ENCODE assay signal across 26 mouse cellular contexts in genomic region chr9:96653538-96653937, GRCm38 (mm10).
"Had no signal": no experiment of that assay in that cellular context is flagged by ENCODE, and none has a peak within 500 bp of the region (broad histone marks: within the 10 kb centered on the region; RNA-seq: fewer than 3 reads in every experiment).

No protein-coding gene starts in this region.

- H3K4me1 ChIP-seq: heart, embryonic 15.5 days; hindbrain, embryonic 13.5 days; hindbrain, embryonic 15.5 days; intestine, embryonic 15.5 days; limb, embryonic 13.5 days; limb, embryonic 15.5 days; liver, embryonic 12.5 days had no signal

- H3K4me2 ChIP-seq: heart, embryonic 11.5 days; heart, embryonic 13.5 days; heart, embryonic 15.5 days; hindbrain, embryonic 13.5 days; hindbrain, embryonic 15.5 days; intestine, embryonic 15.5 days; limb, embryonic 13.5 days; limb, embryonic 15.5 days; liver, embryonic 12.5 days had no signal

- H3K9ac ChIP-seq: heart, embryonic 13.5 days; heart, embryonic 15.5 days; hindbrain, embryonic 13.5 days; hindbrain, embryonic 15.5 days; intestine, embryonic 15.5 days; limb, embryonic 13.5 days; limb, embryonic 15.5 days; liver, embryonic 12.5 days; liver, embryonic 14.5 days had no signal

- H3K4me3 ChIP-seq: gastrocnemius, adult 2 months; heart, adult 2 months; heart, embryonic 13.5 days; heart, embryonic 15.5 days; hindbrain, embryonic 13.5 days; hindbrain, embryonic 15.5 days; intestine, embryonic 15.5 days; limb, embryonic 13.5 days; limb, embryonic 15.5 days; liver, embryonic 12.5 days had no signal

- H3K9me3 ChIP-seq: heart, embryonic 13.5 days; heart, embryonic 15.5 days; hindbrain, embryonic 13.5 days; hindbrain, embryonic 15.5 days; intestine, embryonic 15.5 days; limb, embryonic 13.5 days; limb, embryonic 15.5 days; liver, embryonic 12.5 days had no signal

- H3K36me3 ChIP-seq: heart, embryonic 13.5 days; heart, embryonic 15.5 days; hindbrain, embryonic 13.5 days; hindbrain, embryonic 15.5 days; intestine, embryonic 15.5 days; limb, embryonic 13.5 days; limb, embryonic 15.5 days; liver, embryonic 12.5 days had no signal

- DNase-seq: gastrocnemius, adult 2 months; gastrocnemius, postnatal 10 days; gastrocnemius, postnatal 25 days; heart, adult 11 months; heart, adult 2 months; heart, postnatal 14 days; heart, postnatal 36 days; kidney, adult 18-20 months; kidney, adult 8-10 months; kidney, postnatal 14 days; layer of hippocampus, adult 9-11 months; layer of hippocampus, postnatal 36 days; left cerebral cortex, postnatal 4 days had no signal

- ATAC-seq: hindbrain, postnatal 0 days; intestine, embryonic 15.5 days; intestine, postnatal 0 days; liver, embryonic 12.5 days had no signal

- H3K27me3 ChIP-seq: heart, embryonic 15.5 days; hindbrain, embryonic 15.5 days; intestine, embryonic 15.5 days; limb, embryonic 13.5 days; limb, embryonic 15.5 days had no signal

- H3K27ac ChIP-seq: gastrocnemius, adult 2 months; heart, adult 2 months; heart, embryonic 13.5 days; heart, embryonic 15.5 days; hindbrain, embryonic 13.5 days; hindbrain, embryonic 15.5 days; hindbrain, postnatal 0 days; intestine, embryonic 15.5 days; kidney, postnatal 0 days; limb, embryonic 13.5 days; limb, embryonic 15.5 days; liver, embryonic 12.5 days; liver, embryonic 14.5 days had no signal
